Mouse (Mus musculus) heart, embryonic 14.5 days (tissue): ENCODE data around the gene Oit3. TPM values are rescaled to one million over a fixed set of nuclear protein-coding genes. Genes with fewer than 3 reads are reported as not detected.

Experiments
- ATAC-seq: fragments of 200-750 bp; cut with Nextera tagmentation; 2 replicates; pipeline ENCODE4 v1.8.0; 2017; ENCODE audit warnings: low read depth, moderate TSS enrichment; ENCODE audit not compliant: insufficient number of reproducible peaks, insufficient read depth, low FRiP score
- H3K27ac ChIP-seq, 2 experiments: fragments of 200-500 bp in 1 of 2; fragments of 300-500 bp in 1 of 2; sonication (generic) in 1 of 2; replicated peaks in 1 of 2; 2 replicates each; pipeline ENCODE4 v1.5.1; 2012 to 2014; ENCODE audit warnings: low read depth in 2 of 2, low read length in 2 of 2, control low read depth in 1 of 2, mild to moderate bottlenecking in 1 of 2, mixed read lengths in 1 of 2; ENCODE audit not compliant: control insufficient read depth in 1 of 2, insufficient read depth in 1 of 2
- H3K27me3 ChIP-seq: fragments of 300-500 bp; sonication (generic); 2 replicates; pipeline ENCODE4 v1.6.1; 2014; ENCODE audit warnings: mild to moderate bottlenecking, low read length, control low read depth; ENCODE audit not compliant: control insufficient read depth, insufficient read depth
- H3K36me3 ChIP-seq: fragments of 300-500 bp; sonication (generic); 2 replicates; pipeline ENCODE4 v1.6.1; 2014; ENCODE audit warnings: mild to moderate bottlenecking, control low read depth, low read length, mixed read lengths; ENCODE audit not compliant: control insufficient read depth, insufficient read depth
- H3K4me1 ChIP-seq, 2 experiments: fragments of 200-500 bp in 1 of 2; fragments of 300-500 bp in 1 of 2; sonication (generic) in 1 of 2; 2 replicates each; pipeline ENCODE4 v1.6.1; 2012 to 2014; ENCODE audit warnings: low read length in 2 of 2, control low read depth in 1 of 2, mixed read lengths in 1 of 2; ENCODE audit not compliant: control insufficient read depth in 2 of 2, insufficient read depth in 2 of 2
- H3K4me2 ChIP-seq: fragments of 300-500 bp; sonication (generic); 2 replicates; pipeline ENCODE4 v1.6.1; 2014; ENCODE audit warnings: mild to moderate bottlenecking, low read length
- H3K4me3 ChIP-seq, 2 experiments: fragments of 200-500 bp in 1 of 2; fragments of 300-500 bp in 1 of 2; sonication (generic) in 1 of 2; 2 replicates each; pipeline ENCODE4 v1.5.1; 2012 to 2014; ENCODE audit warnings: low read length in 2 of 2, mild to moderate bottlenecking in 2 of 2, control low read depth in 1 of 2, low read depth in 1 of 2, moderate library complexity in 1 of 2; ENCODE audit not compliant: control insufficient read depth in 1 of 2, insufficient read depth in 1 of 2
- H3K9ac ChIP-seq: fragments of 300-500 bp; sonication (generic); 2 replicates; pipeline ENCODE4 v1.6.1; 2014; ENCODE audit warnings: mild to moderate bottlenecking, low read length
- H3K9me3 ChIP-seq: fragments of 300-500 bp; sonication (generic); 2 replicates; pipeline ENCODE4 v1.6.1; 2016; ENCODE audit warnings: low read length, control low read depth; ENCODE audit not compliant: control insufficient read depth
- WGBS: fragments of 180-500 bp; shearing (Covaris S2); extraction: QIAGEN DNeasy Blood & Tissue Kit; methylation state at CpG from one replicate; pipeline ENCODE4 v1.1.7; 2014; 5-methylcytosine and 5-hydroxymethylcytosine counted together
- polyA plus RNA-seq: library from polyadenylated mRNA; unstranded; fragments of >200 nt; fragmentation: Nextera tagmentation; extraction: Ambion mirVana; gene quantifications from 2 replicates; pipeline ENCODE4 v1.2.1, GENCODE M21; 2014

Gene Oit3
- polyA plus RNA-seq, 1 experiment from 2014 or later, result 5.6 TPM

DNA sequence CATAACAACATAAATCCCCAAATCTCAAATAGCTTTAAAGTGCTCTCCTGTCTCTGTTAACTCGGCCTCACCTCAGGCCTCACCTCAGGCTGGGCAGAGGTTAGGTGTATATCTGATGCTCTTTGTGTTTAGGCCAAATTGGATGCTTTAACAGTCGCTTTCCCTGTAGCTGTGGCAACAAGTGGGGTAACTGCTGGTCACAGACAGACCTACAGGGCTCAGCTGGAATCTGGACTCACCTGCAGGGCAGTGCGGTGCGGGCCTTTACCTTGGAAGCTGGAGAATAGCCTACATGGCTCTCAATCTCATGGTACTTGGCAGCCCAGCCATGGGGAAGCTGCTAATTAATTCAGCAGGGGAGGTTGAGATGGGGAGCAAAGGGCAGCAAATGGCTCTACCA lies 25.0 kb upstream of the Oit3 start:
- no peak overlapping the region for H3K4me2 ChIP-seq
- ATAC-seq, result no peak
- H3K9me3 ChIP-seq, result no peaks in the 10 kb centered on the region
- H3K4me1 ChIP-seq, result peaks cover 20 to 37% of the 10 kb centered on the region in 2 experiments
- peaks cover 23% of the 10 kb centered on the region for H3K36me3 ChIP-seq
- H3K27ac ChIP-seq, result no peak overlapping the region
- WGBS, result 90% methylated on average over 4 of the region's 4 CpGs
- H3K27me3 ChIP-seq, result no peaks in the 10 kb centered on the region
- no peak overlapping the region for H3K4me3 ChIP-seq
- H3K9ac ChIP-seq, result no peak overlapping the region

DNA sequence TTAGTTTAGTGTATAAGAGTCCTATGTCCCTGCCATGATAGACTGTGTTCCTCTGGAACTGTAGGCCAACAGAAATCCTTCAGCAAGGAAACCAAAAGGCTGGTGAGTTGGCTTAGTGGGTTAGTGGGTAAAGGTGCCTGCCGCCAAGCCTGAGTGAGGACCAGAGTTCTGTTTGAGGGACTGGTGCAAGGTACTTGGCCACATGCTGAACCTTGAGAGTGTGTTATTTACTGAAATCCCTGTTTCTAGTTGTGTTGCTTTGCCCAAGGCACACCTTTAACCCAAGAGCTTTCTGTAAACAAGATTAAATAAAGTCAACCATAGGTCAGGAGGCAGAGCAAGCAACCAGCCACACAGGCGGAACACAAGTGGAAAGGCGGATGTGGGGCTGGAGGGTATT lies 24.0 kb upstream of the Oit3 start:
- ATAC-seq, result no peak
- H3K4me1 ChIP-seq, result peaks cover 18 to 33% of the 10 kb centered on the region in 2 experiments
- 86% methylated on average over 3 of the region's 3 CpGs for WGBS

DNA sequence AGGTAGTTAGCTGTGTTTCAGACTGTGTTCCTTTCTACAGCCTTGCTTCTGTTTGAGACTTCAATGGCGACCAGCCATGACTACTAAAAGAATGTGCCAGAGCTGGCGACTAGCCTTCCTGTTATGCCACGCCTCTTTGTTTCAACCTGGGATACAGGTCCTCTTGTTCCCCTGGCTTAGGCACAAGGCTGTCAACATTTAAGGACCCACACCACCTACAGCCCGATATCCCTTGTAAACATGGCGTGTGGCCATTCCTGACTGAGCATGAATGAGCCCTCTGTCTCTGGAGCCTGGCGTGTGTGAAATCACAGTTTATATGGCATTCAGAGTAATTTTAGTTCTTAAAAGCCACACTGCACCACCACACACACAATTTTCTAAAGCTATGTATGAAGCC lies 20.7 kb upstream of the Oit3 start:
- H3K4me3 ChIP-seq, result no peak overlapping the region
- no peaks in the 10 kb centered on the region for H3K9me3 ChIP-seq
- no peak overlapping the region for H3K27ac ChIP-seq
- H3K9ac ChIP-seq, result no peak overlapping the region
- no peak for ATAC-seq
- H3K27me3 ChIP-seq, result no peaks in the 10 kb centered on the region
- no peak overlapping the region for H3K4me2 ChIP-seq
- H3K4me1 ChIP-seq, result peaks cover 7 to 11% of the 10 kb centered on the region in 2 experiments
- peaks cover 23% of the 10 kb centered on the region for H3K36me3 ChIP-seq
- WGBS, result 76% methylated on average over 6 of the region's 6 CpGs

More for the DNA sequence above, 24.0 kb upstream of the Oit3 start:
- H3K9ac ChIP-seq, result no peak overlapping the region
- H3K4me3 ChIP-seq, result no peak overlapping the region
- H3K36me3 ChIP-seq, result peaks cover 23% of the 10 kb centered on the region
- no peaks in the 10 kb centered on the region for H3K9me3 ChIP-seq
- H3K27ac ChIP-seq, result no peak overlapping the region
- no peak overlapping the region for H3K4me2 ChIP-seq
- H3K27me3 ChIP-seq, result no peaks in the 10 kb centered on the region

DNA sequence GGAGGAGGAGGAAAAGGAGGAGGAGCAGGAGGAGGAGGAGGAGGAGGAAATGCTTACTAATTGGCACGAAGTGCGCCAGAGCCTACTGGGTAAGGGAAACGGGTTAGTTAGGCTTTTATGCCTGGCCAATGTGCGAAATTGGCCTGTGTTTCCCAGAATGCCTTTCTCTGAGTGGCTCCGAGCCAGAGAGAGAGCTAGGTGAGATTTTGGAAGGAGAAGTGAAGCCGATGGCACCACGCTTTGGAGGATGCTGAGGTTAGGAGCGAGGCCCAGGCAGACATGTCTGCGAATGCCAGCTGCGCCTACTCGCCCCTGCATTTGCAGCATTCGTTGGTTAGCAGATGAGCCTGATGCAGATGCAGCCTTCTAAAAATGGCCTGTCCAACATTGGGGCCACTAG lies 18.2 kb upstream of the Oit3 start:
- Histone ChIP-seq H3K4me1 (peaks cover 2 to 3% of the 10 kb centered on the region in 2 experiments; a peak in 2 of 4 replicates), H3K27me3 (no peaks in the 10 kb centered on the region), H3K9ac (no peak overlapping the region), H3K27ac (no peak overlapping the region), H3K4me3 (no peak overlapping the region), H3K4me2 (no peak overlapping the region), H3K36me3 (peaks cover 22% of the 10 kb centered on the region), H3K9me3 (no peaks in the 10 kb centered on the region)
- ATAC-seq, result no peak
- WGBS, result 88% methylated on average over 12 of the region's 12 CpGs

DNA sequence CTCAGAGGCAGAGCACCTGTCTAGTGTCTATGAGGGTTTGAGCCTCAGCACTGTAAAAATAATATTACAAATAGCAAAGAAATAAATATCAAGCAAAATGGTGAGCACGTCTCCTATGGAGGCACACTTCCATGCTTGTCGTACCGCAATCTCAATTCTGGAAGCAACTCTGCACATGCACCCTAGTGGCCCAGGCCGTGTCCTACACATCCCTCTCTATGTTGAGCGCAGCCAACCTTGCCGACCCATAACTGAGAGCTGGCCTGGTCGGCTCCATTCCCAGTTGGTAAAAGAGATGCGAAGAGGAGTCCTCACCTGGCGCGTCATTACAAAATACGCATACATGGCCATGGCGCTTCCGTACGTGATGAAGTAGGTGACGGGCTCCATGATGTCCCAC lies 13.1 kb upstream of the Oit3 start:
- no peak for ATAC-seq
- Histone ChIP-seq H3K36me3 (peaks cover 37% of the 10 kb centered on the region), H3K4me3 (no peak overlapping the region), H3K4me1 (peaks cover 0 to 2% of the 10 kb centered on the region in 2 experiments; a peak in 1 of 4 replicates), H3K27me3 (no peaks in the 10 kb centered on the region), H3K4me2 (no peak overlapping the region), H3K9ac (no peak overlapping the region), H3K27ac (no peak overlapping the region), H3K9me3 (no peaks in the 10 kb centered on the region)
- 95% methylated on average over 15 of the region's 15 CpGs for WGBS

DNA sequence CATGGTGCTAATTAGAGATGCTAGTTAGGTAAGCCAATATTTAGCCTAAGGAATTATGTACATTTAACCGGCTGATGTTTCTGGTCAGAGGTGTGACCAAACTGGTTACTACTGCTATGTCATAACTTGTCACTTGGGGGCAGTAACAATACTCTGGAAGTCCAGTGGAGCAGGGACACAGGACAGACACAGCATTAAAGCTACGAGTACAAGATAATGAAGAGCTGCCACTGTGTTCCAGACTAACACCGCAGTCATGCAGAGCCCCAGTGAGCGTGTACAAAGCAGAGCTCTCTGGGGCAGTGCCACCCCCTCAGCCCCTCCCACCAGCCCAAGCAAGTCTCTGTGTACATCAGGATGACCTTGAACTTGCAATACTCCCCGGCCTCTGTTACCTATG lies 10.3 kb upstream of the Oit3 start:
- Histone ChIP-seq H3K27ac (no peak overlapping the region), H3K4me1 (peaks cover 2 to 9% of the 10 kb centered on the region in 2 experiments; a peak in 3 of 4 replicates), H3K4me3 (no peak overlapping the region), H3K9me3 (no peaks in the 10 kb centered on the region), H3K27me3 (no peaks in the 10 kb centered on the region), H3K9ac (no peak overlapping the region), H3K4me2 (no peak overlapping the region), H3K36me3 (peaks cover 37% of the 10 kb centered on the region)
- WGBS, result 29% methylated on average over 5 of the region's 5 CpGs
- ATAC-seq, result peak; percentile 58

DNA sequence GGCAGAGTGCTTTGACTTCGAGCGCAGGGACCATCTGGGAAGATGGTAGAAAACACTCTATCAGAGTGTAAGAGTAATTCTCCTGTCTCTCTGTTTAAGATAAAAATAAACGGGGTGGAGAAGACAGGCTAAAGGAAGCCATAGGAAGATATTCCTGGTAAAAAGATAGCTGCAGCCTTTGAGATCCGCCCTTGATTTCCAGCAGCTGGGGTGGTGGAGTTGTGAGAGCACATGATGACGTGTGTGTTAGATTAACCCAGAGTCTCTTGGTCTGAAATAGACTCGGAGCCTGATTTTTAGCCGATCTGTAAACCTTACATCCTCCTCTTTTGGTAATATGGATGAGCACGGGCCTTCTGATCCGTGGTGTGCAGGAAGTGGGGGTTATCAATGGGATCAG lies 6.0 kb upstream of the Oit3 start:
- H3K4me2 ChIP-seq, result no peak overlapping the region
- WGBS, result 32% methylated on average over 9 of the region's 9 CpGs
- H3K4me3 ChIP-seq, result no peak overlapping the region
- peaks cover 14% of the 10 kb centered on the region for H3K36me3 ChIP-seq
- no peak overlapping the region for H3K9ac ChIP-seq
- H3K4me1 ChIP-seq, result peaks cover 11 to 33% of the 10 kb centered on the region in 2 experiments
- H3K27me3 ChIP-seq, result no peaks in the 10 kb centered on the region
- no peaks in the 10 kb centered on the region for H3K9me3 ChIP-seq
- peak overlapping the region; percentile 35 to 48; a peak in 2 of 4 replicates for H3K27ac ChIP-seq
- no peak for ATAC-seq

DNA sequence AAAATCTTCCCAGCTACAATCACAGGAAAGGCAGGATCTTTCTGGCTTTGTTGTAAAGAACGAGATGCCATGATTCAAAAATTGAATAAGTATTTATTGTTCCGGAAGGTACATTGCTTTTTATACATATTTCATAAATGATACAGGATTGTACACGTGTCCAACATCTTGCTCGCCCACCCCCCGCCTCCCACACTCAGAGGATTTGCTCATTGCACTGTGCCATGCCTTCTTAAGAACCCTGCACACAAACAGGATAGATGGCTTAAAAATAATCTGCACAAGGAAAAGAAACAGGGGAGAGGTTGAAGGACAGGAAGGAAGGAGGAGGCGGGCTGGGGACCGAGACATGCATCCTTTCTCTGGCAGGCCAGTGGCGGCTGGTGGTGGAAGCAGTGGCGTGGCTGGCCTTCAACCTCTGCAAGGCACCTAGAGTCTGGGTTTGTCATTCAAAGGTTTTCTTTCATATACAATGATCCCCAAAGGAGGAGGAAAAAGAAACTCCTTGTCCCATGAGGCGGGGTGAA lies 5.4 kb upstream of the Oit3 start:
- Histone ChIP-seq H3K4me1 (peaks cover 11 to 34% of the 10 kb centered on the region in 2 experiments), H3K27me3 (no peaks in the 10 kb centered on the region), H3K27ac (peak overlapping the region; percentile 35 to 48; a peak in 1 of 4 replicates), H3K4me2 (no peak overlapping the region), H3K36me3 (peaks cover 14% of the 10 kb centered on the region), H3K4me3 (no peak overlapping the region), H3K9ac (no peak overlapping the region), H3K9me3 (no peaks in the 10 kb centered on the region)
- 67% methylated on average over 10 of the region's 10 CpGs for WGBS
- ATAC-seq, result no peak
